Mouse (Mus musculus): Measurements from ENCODE around the gene Dysf. TPM values are rescaled to one million over a fixed set of nuclear protein-coding genes. Genes with fewer than 3 reads are reported as not detected.
A peak's percentile ranks its signal among the peaks of the same experiment; 100 is the strongest.

Dysf gene
- polyA plus RNA-seq, 2 experiments = 1.6 to 1.9 TPM

DNA sequence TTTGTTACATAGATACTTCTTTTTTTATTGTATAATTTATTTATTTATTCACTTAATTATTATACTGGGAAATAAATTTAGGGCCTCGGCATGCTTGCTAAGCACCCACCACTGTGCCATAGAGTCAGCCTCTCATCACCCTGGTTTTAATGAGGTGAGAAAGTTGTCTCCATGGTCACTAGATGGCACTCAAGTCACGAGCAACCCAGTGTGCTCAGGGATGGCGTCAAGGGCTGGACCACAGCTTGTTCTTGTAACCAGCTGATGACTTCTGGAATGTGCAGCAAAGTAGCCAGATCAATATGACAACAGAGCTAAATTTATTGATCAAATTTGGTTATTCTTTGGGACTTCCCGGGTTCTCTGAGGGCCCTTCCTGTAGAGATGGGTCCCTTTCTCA is 85.1 kb downstream of the Dysf start:
- TF ChIP-seq EP300 (IDR thresholded peaks at IDR 0.05; ENCODE audit: low read depth) (no peak), CTCF (IDR thresholded peaks at IDR 0.05; ENCODE audit: low read depth) (peak; percentile 64)
- H3K4me3 ChIP-seq (ENCODE audit: insufficient read depth in 1 of 2, low read depth in 2 of 2, low read length in 2 of 2) = no peak overlapping the region
- H3K4me2 ChIP-seq (ENCODE audit: low read depth) = no peak overlapping the region
- no peak for ATAC-seq (ENCODE audit: insufficient read depth)
- no peak overlapping the region for H3K27ac ChIP-seq
- H3K9me3 ChIP-seq (ENCODE audit: control insufficient read depth, low read length) = no peaks in the 10 kb centered on the region
- no peaks in the 10 kb centered on the region for H3K27me3 ChIP-seq (ENCODE audit: control insufficient read depth, insufficient read depth, low read length)
- WGBS (ENCODE audit: insufficient replicate concordance) = 23% methylated on average over 4 of the region's 4 CpGs
- H3K9ac ChIP-seq (replicated peaks) = no peak overlapping the region
- no peaks in the 10 kb centered on the region for H3K4me1 ChIP-seq (replicated peaks; ENCODE audit: control insufficient read depth in 2 of 2, insufficient read depth in 2 of 2, low read length in 1 of 2)
- no peaks in the 10 kb centered on the region for H3K36me3 ChIP-seq (replicated peaks; ENCODE audit: control insufficient read depth, insufficient read depth, low read depth)
- no peak for DNase-seq (ENCODE audit: low read depth in 3 of 3, low spot score in 3 of 3)

- Histone ChIP-seq H3K9me3 (ENCODE audit: control insufficient read depth, low read length) (no peaks in the 10 kb centered on the region), H3K36me3 (replicated peaks; ENCODE audit: control insufficient read depth, insufficient read depth, low read depth) (no peaks in the 10 kb centered on the region), H3K4me3 (ENCODE audit: insufficient read depth in 1 of 2, low read depth in 2 of 2, low read length in 2 of 2) (no peak overlapping the region), H3K4me1 (replicated peaks; ENCODE audit: control insufficient read depth in 2 of 2, insufficient read depth in 2 of 2, low read length in 1 of 2) (no peaks in the 10 kb centered on the region), H3K4me2 (ENCODE audit: low read depth) (no peak overlapping the region), H3K9ac (replicated peaks) (no peak overlapping the region), H3K27me3 (ENCODE audit: control insufficient read depth, insufficient read depth, low read length) (no peaks in the 10 kb centered on the region), H3K27ac (no peak overlapping the region)
- TF ChIP-seq CTCF (IDR thresholded peaks at IDR 0.05; ENCODE audit: low read depth) (no peak), EP300 (IDR thresholded peaks at IDR 0.05; ENCODE audit: low read depth) (no peak)
- DNase-seq (ENCODE audit: low read depth in 3 of 3, low spot score in 3 of 3) (no peak), ATAC-seq (ENCODE audit: insufficient read depth) (no peak)
- 67% methylated on average over 9 of the region's 9 CpGs for WGBS (ENCODE audit: insufficient replicate concordance)
These were observed 86.1 kb downstream of the Dysf start for GRCm38 (mm10) chr6:84094536-84094935.

- DNase-seq (ENCODE audit: low read depth in 3 of 3, low spot score in 3 of 3) (peak; percentile 22 to 32 (median 22)), ATAC-seq (ENCODE audit: insufficient read depth) (no peak)
- no peaks in the 10 kb centered on the region for H3K4me1 ChIP-seq (replicated peaks; ENCODE audit: control insufficient read depth in 2 of 2, insufficient read depth in 2 of 2, low read length in 1 of 2)
- H3K9ac ChIP-seq (replicated peaks) = no peak overlapping the region
- H3K36me3 ChIP-seq (replicated peaks; ENCODE audit: control insufficient read depth, insufficient read depth, low read depth) = no peaks in the 10 kb centered on the region
- no peak overlapping the region for H3K27ac ChIP-seq
- no peaks in the 10 kb centered on the region for H3K27me3 ChIP-seq (ENCODE audit: control insufficient read depth, insufficient read depth, low read length)
- no peak overlapping the region for H3K4me3 ChIP-seq (ENCODE audit: insufficient read depth in 1 of 2, low read depth in 2 of 2, low read length in 2 of 2)
- no peak overlapping the region for H3K4me2 ChIP-seq (ENCODE audit: low read depth)
- WGBS (ENCODE audit: insufficient replicate concordance) = 18% methylated on average over 7 of the region's 7 CpGs
- no peak for TF ChIP-seq EP300 (IDR thresholded peaks at IDR 0.05; ENCODE audit: low read depth)
- TF ChIP-seq CTCF (IDR thresholded peaks at IDR 0.05; ENCODE audit: low read depth) = peak; percentile 90
- no peaks in the 10 kb centered on the region for H3K9me3 ChIP-seq (ENCODE audit: control insufficient read depth, low read length)
These were observed 86.6 kb downstream of the Dysf start for GRCm38 (mm10) chr6:84094998-84095397.

DNA sequence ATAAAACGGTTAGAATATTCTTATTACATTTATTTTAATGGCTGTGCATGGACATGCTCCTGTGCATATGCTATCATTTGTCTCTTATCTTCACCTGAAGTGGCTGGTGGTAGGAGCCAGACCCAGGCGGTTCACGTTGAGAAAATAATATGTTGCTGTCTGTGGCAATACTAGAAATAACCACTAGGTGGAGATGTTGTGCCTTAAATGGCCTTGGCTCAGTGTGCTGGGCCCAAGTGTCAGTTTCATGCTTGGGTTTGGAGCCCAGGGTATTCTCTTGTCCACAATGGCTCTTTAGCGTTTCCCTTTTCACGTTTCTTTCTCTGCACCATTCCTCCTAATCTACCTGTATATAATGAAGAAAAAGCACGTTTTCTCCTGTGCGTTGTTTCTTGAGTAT is 87.5 kb downstream of the Dysf start:
- Histone ChIP-seq H3K36me3 (replicated peaks; ENCODE audit: control insufficient read depth, insufficient read depth, low read depth) (no peaks in the 10 kb centered on the region), H3K4me3 (ENCODE audit: insufficient read depth in 1 of 2, low read depth in 2 of 2, low read length in 2 of 2) (no peak overlapping the region), H3K27me3 (ENCODE audit: control insufficient read depth, insufficient read depth, low read length) (no peaks in the 10 kb centered on the region), H3K9ac (replicated peaks) (no peak overlapping the region), H3K27ac (no peak overlapping the region), H3K4me2 (ENCODE audit: low read depth) (no peak overlapping the region), H3K9me3 (ENCODE audit: control insufficient read depth, low read length) (no peaks in the 10 kb centered on the region), H3K4me1 (replicated peaks; ENCODE audit: control insufficient read depth in 2 of 2, insufficient read depth in 2 of 2, low read length in 1 of 2) (no peaks in the 10 kb centered on the region)
- ATAC-seq (ENCODE audit: insufficient read depth) (no peak), DNase-seq (ENCODE audit: low read depth in 3 of 3, low spot score in 3 of 3) (peak; percentile 47 to 51 (median 49))
- WGBS (ENCODE audit: insufficient replicate concordance) = 16% methylated on average over 7 of the region's 7 CpGs
- TF ChIP-seq CTCF (IDR thresholded peaks at IDR 0.05; ENCODE audit: low read depth) (peak; percentile 89), EP300 (IDR thresholded peaks at IDR 0.05; ENCODE audit: low read depth) (no peak)

DNA sequence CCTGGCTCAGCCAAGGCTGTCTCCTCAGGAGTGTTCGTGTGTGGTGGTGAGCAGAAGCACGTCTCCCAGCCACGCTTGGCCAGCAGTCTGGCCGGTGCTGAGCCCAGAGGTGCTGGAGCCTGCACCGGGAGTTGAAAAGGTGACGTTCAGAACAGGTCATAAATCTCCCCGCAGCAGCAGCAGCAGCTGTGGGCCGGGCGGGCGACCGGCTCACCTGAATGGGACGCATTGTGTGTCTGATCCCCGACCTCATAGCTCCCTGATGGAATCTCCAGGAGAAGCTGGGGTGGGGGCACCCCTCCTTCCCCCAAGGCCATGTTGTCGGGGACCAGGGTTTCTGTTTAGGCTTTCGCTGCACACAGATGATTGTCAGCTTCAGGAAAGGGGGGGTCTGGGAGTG is 93.6 kb downstream of the Dysf start:
- Histone ChIP-seq H3K4me2 (ENCODE audit: low read depth) (no peak overlapping the region), H3K9me3 (ENCODE audit: control insufficient read depth, low read length) (no peaks in the 10 kb centered on the region), H3K27me3 (ENCODE audit: control insufficient read depth, insufficient read depth, low read length) (peaks cover 14% of the 10 kb centered on the region), H3K36me3 (replicated peaks; ENCODE audit: control insufficient read depth, insufficient read depth, low read depth) (no peaks in the 10 kb centered on the region), H3K4me3 (ENCODE audit: insufficient read depth in 1 of 2, low read depth in 2 of 2, low read length in 2 of 2) (no peak overlapping the region), H3K4me1 (replicated peaks; ENCODE audit: control insufficient read depth in 2 of 2, insufficient read depth in 2 of 2, low read length in 1 of 2) (no peaks in the 10 kb centered on the region), H3K27ac (no peak overlapping the region), H3K9ac (replicated peaks) (no peak overlapping the region)
- TF ChIP-seq EP300 (IDR thresholded peaks at IDR 0.05; ENCODE audit: low read depth) (no peak), CTCF (IDR thresholded peaks at IDR 0.05; ENCODE audit: low read depth) (no peak)
- no peak for DNase-seq (ENCODE audit: low read depth in 3 of 3, low spot score in 3 of 3)
- WGBS (ENCODE audit: insufficient replicate concordance) = 57% methylated on average over 15 of the region's 15 CpGs
- no peak for ATAC-seq (ENCODE audit: insufficient read depth)

All from liver, embryonic 14.5 days (tissue).